ENCODE assay signal across 20 mouse cellular contexts in the genomic region with DNA sequence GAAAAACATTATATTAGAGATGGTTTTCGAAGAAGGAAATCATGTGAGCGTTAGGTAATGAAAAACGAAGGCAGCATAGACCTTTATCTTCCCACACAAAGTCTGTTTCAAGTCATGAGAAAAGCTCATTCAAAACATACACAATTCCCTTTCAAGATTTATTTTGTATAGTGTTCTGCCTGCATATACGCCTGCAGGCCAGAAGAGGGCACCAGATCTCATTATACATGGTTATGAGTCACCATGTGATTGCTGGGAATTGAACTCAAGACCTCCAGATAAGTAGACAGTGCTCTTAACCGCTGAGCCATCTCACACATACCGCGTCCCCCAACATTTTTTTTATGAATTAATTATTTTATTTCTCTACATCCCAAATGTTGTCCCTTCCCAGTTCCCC.
DNase-seq lines count a peak whose midpoint lies in the region; ATAC-seq and TF ChIP-seq lines count a peak whose summit lies in the region.
"Had no signal": no experiment of that assay in that cellular context is flagged by ENCODE, and none has a peak within 500 bp of the region (broad histone marks: within the 10 kb centered on the region; RNA-seq: fewer than 3 reads in every experiment).

No protein-coding gene starts in this region.

- H3K9me3 ChIP-seq in forebrain, postnatal 0 days (ENCODE audit: low read length): no peaks in the 10 kb centered on the region
- H3K9me3 ChIP-seq in forebrain, embryonic 15.5 days: no peaks in the 10 kb centered on the region
- no peaks in the 10 kb centered on the region for H3K9me3 ChIP-seq in liver, embryonic 14.5 days (ENCODE audit: control insufficient read depth, low read length)
- no peaks in the 10 kb centered on the region for H3K9me3 ChIP-seq in CH12.LX (replicated peaks; ENCODE audit: low read length)
- H3K9me3 ChIP-seq: hindbrain, embryonic 15.5 days; liver, embryonic 13.5 days; megakaryocyte, embryonic 14.5 days had no signal

- in situ Hi-C loops in CH12.LX (cut with MboI; ENCODE audit: low pct_ligation_motif_present, low pct_unique_long_range_greater_than_20kb, low sequenced_read_pairs): no loop called here

- H3K9ac ChIP-seq in forebrain, postnatal 0 days: no peak overlapping the region
- no peak overlapping the region for H3K9ac ChIP-seq in forebrain, embryonic 15.5 days (replicated peaks)
- H3K9ac ChIP-seq in liver, embryonic 14.5 days (replicated peaks): no peak overlapping the region
- no peak overlapping the region for H3K9ac ChIP-seq in CH12.LX (ENCODE audit: insufficient read depth, low read depth)
- H3K9ac ChIP-seq: hindbrain, embryonic 15.5 days; liver, embryonic 13.5 days had no signal

- 82% methylated on average over 7 of the region's 7 CpGs for WGBS in forebrain, postnatal 0 days
- 77% methylated on average over 7 of the region's 7 CpGs for WGBS in forebrain, embryonic 15.5 days
- 52% methylated on average over 7 of the region's 7 CpGs for WGBS in liver, embryonic 14.5 days (ENCODE audit: insufficient replicate concordance)

- H3K27ac ChIP-seq in forebrain, postnatal 0 days (ENCODE audit: low read depth, low read length): no peak overlapping the region
- H3K27ac ChIP-seq in forebrain, embryonic 15.5 days (replicated peaks): no peak overlapping the region
- no peak overlapping the region for H3K27ac ChIP-seq in liver, embryonic 14.5 days
- no peak overlapping the region for H3K27ac ChIP-seq in CH12.LX (ENCODE audit: insufficient read depth, low read depth)
- H3K27ac ChIP-seq: hindbrain, embryonic 15.5 days; liver, embryonic 13.5 days had no signal

- H3K4me1 ChIP-seq in forebrain, postnatal 0 days (ENCODE audit: insufficient read depth): no peaks in the 10 kb centered on the region
- H3K4me1 ChIP-seq in forebrain, embryonic 15.5 days: no peaks in the 10 kb centered on the region
- H3K4me1 ChIP-seq in liver, embryonic 14.5 days (replicated peaks; ENCODE audit: control insufficient read depth in 2 of 2, insufficient read depth in 2 of 2, low read length in 1 of 2): no peaks in the 10 kb centered on the region
- no peaks in the 10 kb centered on the region for H3K4me1 ChIP-seq in CH12.LX (ENCODE audit: control insufficient read depth in 1 of 2, insufficient read depth in 2 of 2)
- H3K4me1 ChIP-seq: hindbrain, embryonic 15.5 days; liver, embryonic 13.5 days; megakaryocyte, embryonic 14.5 days had no signal

- no peak overlapping the region for H3K4me2 ChIP-seq in forebrain, postnatal 0 days (ENCODE audit: low read depth)
- H3K4me2 ChIP-seq in forebrain, embryonic 15.5 days (replicated peaks): no peak overlapping the region
- H3K4me2 ChIP-seq in liver, embryonic 14.5 days (ENCODE audit: low read depth): no peak overlapping the region
- no peak overlapping the region for H3K4me2 ChIP-seq in CH12.LX (ENCODE audit: insufficient read depth, low read depth, poor library complexity, severe bottlenecking)
- H3K4me2 ChIP-seq: hindbrain, embryonic 15.5 days; liver, embryonic 13.5 days had no signal

- TF ChIP-seq POLR2A in CH12.LX (IDR thresholded peaks at IDR 0.05; ENCODE audit: low read depth, low read length): no peak

- ATAC-seq in forebrain, postnatal 0 days: no peak
- ATAC-seq in forebrain, embryonic 15.5 days (replicated peaks): no peak
- no peak for ATAC-seq in liver, embryonic 14.5 days (ENCODE audit: insufficient read depth)

- no peak overlapping the region for H3K4me3 ChIP-seq in forebrain, postnatal 0 days (ENCODE audit: low read depth, low read length)
- H3K4me3 ChIP-seq in forebrain, embryonic 15.5 days: no peak overlapping the region
- no peak overlapping the region for H3K4me3 ChIP-seq in liver, embryonic 14.5 days (ENCODE audit: insufficient read depth in 1 of 2, low read depth in 2 of 2, low read length in 2 of 2)
- no peak overlapping the region for H3K4me3 ChIP-seq in CH12.LX (replicated peaks in 1 of 3; ENCODE audit: low read depth in 2 of 3, low read length in 2 of 3, poor library complexity in 1 of 3)
- H3K4me3 ChIP-seq: hindbrain, embryonic 15.5 days; liver, embryonic 13.5 days; megakaryocyte, embryonic 14.5 days had no signal

- TF ChIP-seq EP300 in liver, embryonic 14.5 days (IDR thresholded peaks at IDR 0.05; ENCODE audit: low read depth): no peak
- no peak for TF ChIP-seq EP300 in CH12.LX (IDR thresholded peaks at IDR 0.05; ENCODE audit: low read length)

- H3K79me2 ChIP-seq in CH12.LX (replicated peaks; ENCODE audit: control insufficient read depth, extremely low read depth, insufficient read depth, poor library complexity, severe bottlenecking): no peaks in the 10 kb centered on the region

- H3K36me3 ChIP-seq in forebrain, postnatal 0 days (ENCODE audit: insufficient read depth): no peaks in the 10 kb centered on the region
- H3K36me3 ChIP-seq in forebrain, embryonic 15.5 days: no peaks in the 10 kb centered on the region
- no peaks in the 10 kb centered on the region for H3K36me3 ChIP-seq in liver, embryonic 14.5 days (replicated peaks; ENCODE audit: control insufficient read depth, insufficient read depth, low read depth)
- H3K36me3 ChIP-seq in CH12.LX (replicated peaks in 1 of 2; ENCODE audit: control insufficient read depth in 1 of 2, insufficient read depth in 1 of 2, low read length in 1 of 2): no peaks in the 10 kb centered on the region
- H3K36me3 ChIP-seq: hindbrain, embryonic 15.5 days; liver, embryonic 13.5 days had no signal

- dilution Hi-C loops in CH12.LX (cut with MboI; ENCODE audit: extremely low pct_ligation_motif_present, extremely low pct_unique_long_range_greater_than_20kb, low sequenced_read_pairs): no loop called here

- TF ChIP-seq RAD21 in CH12.LX (IDR thresholded peaks at IDR 0.05; ENCODE audit: low read depth, low read length): peak; percentile 29

- 0 out of 2 replicates have a peak, but pooled peaks have one; percentile 8 for TF ChIP-seq CTCF in forebrain, postnatal 0 days (IDR thresholded peaks at IDR 0.05; ENCODE audit: low read depth)
- peak; percentile 37; the same call in 1 of the 2 replicates for TF ChIP-seq CTCF in liver, embryonic 14.5 days (IDR thresholded peaks at IDR 0.05; ENCODE audit: low read depth)
- peak; percentile 40 to 51; a peak in 3 of 4 replicates for TF ChIP-seq CTCF in CH12.LX (conservative IDR thresholded peaks at IDR 0.05 in 1 of 2, IDR thresholded peaks at IDR 0.05 in 1 of 2; ENCODE audit: low read depth in 2 of 2, low read length in 2 of 2)

- H3K27me3 ChIP-seq in forebrain, postnatal 0 days (ENCODE audit: insufficient read depth, low read length): no peaks in the 10 kb centered on the region
- no peaks in the 10 kb centered on the region for H3K27me3 ChIP-seq in forebrain, embryonic 15.5 days
- H3K27me3 ChIP-seq in liver, embryonic 14.5 days (ENCODE audit: control insufficient read depth, insufficient read depth, low read length): no peaks in the 10 kb centered on the region
- H3K27me3 ChIP-seq in CH12.LX (replicated peaks): no peaks in the 10 kb centered on the region
- H3K27me3 ChIP-seq: hindbrain, embryonic 15.5 days; liver, embryonic 13.5 days; megakaryocyte, embryonic 14.5 days had no signal

- DNase-seq in forebrain, postnatal 0 days: no peak
- no peak for DNase-seq in liver, embryonic 14.5 days (ENCODE audit: low read depth in 3 of 3, low spot score in 3 of 3)
- DNase-seq in liver: no peak
- no peak for DNase-seq in CH12.LX (ENCODE audit: extremely low read depth)
- DNase-seq in ZHBTc4 (ENCODE audit: low read depth, low spot score): peak; percentile 18
- DNase-seq in frontal cortex, postnatal 36 days (ENCODE audit: low spot score in 2 of 2): no peak
- DNase-seq in neural tube, embryonic 10.5 days (ENCODE audit: extremely low spot score, low spot score): no peak
- DNase-seq: adrenal gland, postnatal 25 days; cerebellum, adult 11-12 months; cerebellum, postnatal 14 days; embryo, embryonic 11 days; heart, adult 11 months; heart, postnatal 36 days; kidney, adult 18-20 months; kidney, postnatal 14 days; liver, embryonic 13.5 days; thymus, postnatal 36 days had no signal

TF ChIP-seq in CH12.LX, 34 proteins besides CTCF, POLR2A, EP300 and RAD21:
- TF ChIP-seq TCF12 (IDR thresholded peaks at IDR 0.05; ENCODE audit: low read depth, low read length): no peak
- TF ChIP-seq SMC3 (IDR thresholded peaks at IDR 0.05; ENCODE audit: low read depth, low read length): peak; percentile 29
